Mouse (Mus musculus): ENCODE results near the gene Olfr270. TPM values are rescaled to one million over a fixed set of nuclear protein-coding genes. Genes with fewer than 3 reads are reported as not detected.

Gene Olfr270
- polyA plus RNA-seq, 1 experiment from 2014 or later: not detected

GRCm38 (mm10) chr4:53018392-53018791, 54.0 kb downstream of the Olfr270 start:
- Histone ChIP-seq H3K27me3 (ENCODE audit: control insufficient read depth, insufficient read depth, low read length) (no peaks in the 10 kb centered on the region), H3K4me2 (no peak overlapping the region), H3K9me3 (replicated peaks; ENCODE audit: control insufficient read depth, low read length) (peaks cover 8% of the 10 kb centered on the region), H3K9ac (ENCODE audit: low read depth, low read length) (no peak overlapping the region), H3K4me1 (ENCODE audit: control insufficient read depth, insufficient read depth, low read length) (no peaks in the 10 kb centered on the region), H3K27ac (ENCODE audit: low read depth, low read length) (no peak overlapping the region), H3K4me3 (ENCODE audit: low read depth, low read length) (no peak overlapping the region), H3K36me3 (ENCODE audit: control insufficient read depth, insufficient read depth, low read length) (peaks cover 42% of the 10 kb centered on the region)
- ATAC-seq (replicated peaks; ENCODE audit: insufficient number of reproducible peaks, low FRiP score, low TSS enrichment): no peak
- 86% methylated on average over 1 of the region's 1 CpGs for WGBS (ENCODE audit: insufficient replicate concordance)

Other genes with a start within 250 kb of the Olfr270 start
- gene Olfr275, start 149.9 kb upstream of the Olfr270 start, polyA plus RNA-seq (2014; fragmentation: Nextera tagmentation; extraction: Ambion mirVana): not detected in 2 replicates
- gene Olfr273, start 105.3 kb upstream of the Olfr270 start, polyA plus RNA-seq (2014; fragmentation: Nextera tagmentation; extraction: Ambion mirVana): not detected in 2 replicates
- gene Olfr272, start 45.4 kb upstream of the Olfr270 start, polyA plus RNA-seq (2014; fragmentation: Nextera tagmentation; extraction: Ambion mirVana): not detected in 2 replicates
- gene Nipsnap3a, start 24.7 kb downstream of the Olfr270 start, polyA plus RNA-seq (2014; fragmentation: Nextera tagmentation; extraction: Ambion mirVana): not detected in 2 replicates
- 91.6 and 105 TPM in 2 replicates for gene Nipsnap3b, start 47.3 kb downstream of the Olfr270 start, polyA plus RNA-seq (2014; fragmentation: Nextera tagmentation; extraction: Ambion mirVana)
- gene Abca1, start 195.3 kb downstream of the Olfr270 start, polyA plus RNA-seq (2014; fragmentation: Nextera tagmentation; extraction: Ambion mirVana): 2.5 and 2.8 TPM in 2 replicates